Mouse (Mus musculus) megakaryocyte, embryonic 14.5 days (primary cell): ENCODE data around the gene Vmn1r117. TPM values are rescaled to one million over a fixed set of nuclear protein-coding genes. Genes with fewer than 3 reads are reported as not detected.
"Not testable (repeated sequence)": the region's sequence is repeated elsewhere in the genome, so short reads cannot be mapped to it uniquely, and the experiment has no call there.

Experiments used
- H3K27me3 ChIP-seq: replicated peaks from 2 replicates; pipeline ENCODE3; 2012; ENCODE audit warnings: inconsistent platforms
- H3K36me3 ChIP-seq: replicated peaks from 2 replicates; pipeline ENCODE3; 2012; ENCODE audit warnings: low read length, inconsistent platforms, mixed read lengths
- H3K4me1 ChIP-seq: 2 replicates; pipeline ENCODE4 v1.6.1; 2012; ENCODE audit warnings: inconsistent platforms
- H3K4me3 ChIP-seq: replicated peaks from 2 replicates; pipeline ENCODE3; 2012; ENCODE audit warnings: moderate library complexity, mild to moderate bottlenecking, inconsistent platforms
- H3K9me3 ChIP-seq: 2 replicates; pipeline ENCODE4 v1.6.1; 2012; ENCODE audit warnings: inconsistent platforms
- polyA plus RNA-seq: library from polyadenylated mRNA; stranded (reverse); fragments of >175 nt; gene quantifications from 2 replicates; pipeline ENCODE4 v1.2.3, GENCODE M21; 2012; ENCODE audit warnings: low replicate concordance; ENCODE audit not compliant: insufficient read depth

The Vmn1r117 gene
- not detected in 2 replicates for polyA plus RNA-seq

DNA sequence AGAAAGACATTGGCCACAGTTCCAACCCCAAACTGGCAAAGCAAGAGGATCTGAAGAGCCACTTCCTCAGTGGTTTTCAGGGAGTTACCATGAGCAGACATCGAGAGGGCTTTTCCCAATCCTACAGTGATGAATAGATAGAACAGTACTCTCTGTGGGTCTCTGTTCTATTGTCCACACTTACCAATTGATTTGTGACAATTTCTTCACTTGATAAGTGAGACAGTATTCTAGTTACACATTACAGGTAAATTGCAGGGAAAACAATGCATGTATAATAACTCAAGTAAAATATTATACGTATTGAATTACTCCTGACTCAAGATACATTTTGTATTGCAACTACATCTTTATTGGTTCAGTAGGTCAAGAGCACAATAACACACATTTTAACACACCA is at the start of gene Vmn1r117:
Gene Vmn1r117 (minus strand): TSS at position 101 of the 400 bp plus-strand sequence.
- not testable (repeated sequence) for H3K27me3 ChIP-seq, H3K36me3 ChIP-seq, H3K9me3 ChIP-seq, H3K4me3 ChIP-seq, H3K4me1 ChIP-seq

DNA sequence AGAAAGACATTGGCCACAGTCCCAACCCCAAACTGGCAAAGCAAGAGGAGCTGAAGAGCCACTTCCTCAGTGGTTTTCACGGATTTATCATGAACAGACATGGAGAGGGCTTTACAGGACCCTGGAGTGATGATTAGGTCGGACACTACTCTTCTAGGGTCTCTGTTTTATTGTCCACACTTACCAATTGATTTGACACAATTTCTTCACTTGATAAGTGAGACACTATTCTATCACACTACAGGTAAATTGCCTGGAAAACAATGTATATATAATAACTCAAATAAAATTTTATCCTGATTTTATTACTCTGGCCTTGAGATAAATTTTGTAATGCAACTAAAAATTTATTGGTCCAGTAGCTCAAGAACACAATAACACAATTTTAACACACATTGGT is 28.3 kb upstream of the Vmn1r117 start, which contains the start of gene Vmn1r118:
Gene Vmn1r118 (minus strand): TSS at position 101 of the 400 bp plus-strand sequence.
- H3K4me1 ChIP-seq, H3K36me3 ChIP-seq, H3K27me3 ChIP-seq, H3K4me3 ChIP-seq, H3K9me3 ChIP-seq: not testable (repeated sequence)

DNA sequence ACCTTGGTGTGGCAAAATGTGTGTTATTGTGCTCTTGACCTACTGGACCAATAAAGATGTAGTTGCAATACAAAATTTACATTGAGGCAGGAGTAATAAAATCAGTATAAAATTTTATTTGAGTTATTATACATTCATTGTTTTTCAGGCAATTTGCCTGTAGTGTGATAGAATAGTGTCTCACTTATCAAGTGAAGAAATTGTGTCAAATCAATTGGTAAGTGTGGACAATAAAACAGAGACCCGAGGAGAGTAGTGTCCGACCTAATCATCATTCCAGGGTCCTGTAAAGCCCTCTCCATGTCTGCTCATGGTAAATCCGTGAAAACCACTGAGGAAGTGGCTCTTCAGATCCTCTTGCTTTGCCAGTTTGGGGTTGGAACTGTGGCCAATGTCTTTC is 12.0 kb downstream of the Vmn1r117 start, which contains the start of gene Vmn1r116:
Gene Vmn1r116 (plus strand): TSS at position 301 of the 400 bp plus-strand sequence.
- not testable (repeated sequence) for H3K36me3 ChIP-seq, H3K9me3 ChIP-seq, H3K4me3 ChIP-seq, H3K27me3 ChIP-seq, H3K4me1 ChIP-seq

DNA sequence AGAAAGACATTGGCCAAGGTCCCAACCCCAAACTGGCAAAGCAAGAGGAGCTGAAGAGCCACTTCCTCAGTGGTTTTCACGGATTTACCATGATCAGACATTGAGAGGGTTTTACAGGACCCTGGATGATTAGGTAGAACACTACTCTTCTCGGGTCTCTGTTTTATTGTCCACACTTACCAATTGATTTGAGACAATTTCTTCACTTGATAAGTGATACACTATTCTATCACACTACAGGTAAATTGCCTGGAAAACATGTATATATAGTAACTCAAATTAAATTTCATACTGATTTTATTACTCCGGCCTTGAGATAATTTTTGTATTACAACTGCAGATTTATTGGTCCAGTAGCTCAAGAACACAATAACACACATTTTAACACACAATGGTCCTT is 39.0 kb downstream of the Vmn1r117 start, which contains the start of gene Vmn1r115:
Gene Vmn1r115 (minus strand): TSS at position 101 of the 400 bp plus-strand sequence.
- H3K4me3 ChIP-seq, H3K4me1 ChIP-seq, H3K9me3 ChIP-seq, H3K36me3 ChIP-seq, H3K27me3 ChIP-seq: not testable (repeated sequence)

Other genes starting within 250 kb of the Vmn1r117 start
- not detected in 2 replicates for gene Vmn1r107, start 215.2 kb downstream of the Vmn1r117 start, polyA plus RNA-seq
- gene Vmn1r111, start 180.9 kb downstream of the Vmn1r117 start, polyA plus RNA-seq = not detected in 2 replicates
- not detected in 2 replicates for gene Gm10668, start 153.5 kb downstream of the Vmn1r117 start, polyA plus RNA-seq
- not detected in 2 replicates for gene Vmn1r112, start 112.9 kb downstream of the Vmn1r117 start, polyA plus RNA-seq
- gene Vmn1r113, start 96.8 kb downstream of the Vmn1r117 start, polyA plus RNA-seq = not detected in 2 replicates
- not detected in 2 replicates for gene Vmn1r114, start 71.9 kb downstream of the Vmn1r117 start, polyA plus RNA-seq
- gene Vmn1r115, start 39.1 kb downstream of the Vmn1r117 start, polyA plus RNA-seq = not detected in 2 replicates
- not detected in 2 replicates for gene Vmn1r116, start 11.9 kb downstream of the Vmn1r117 start, polyA plus RNA-seq
- not detected in 2 replicates for gene Vmn1r118, start 28.2 kb upstream of the Vmn1r117 start, polyA plus RNA-seq
- not detected in 2 replicates for gene Vmn1r119, start 128.3 kb upstream of the Vmn1r117 start, polyA plus RNA-seq
- gene Vmn1r120, start 169.7 kb upstream of the Vmn1r117 start, polyA plus RNA-seq = not detected in 2 replicates
- gene Vmn1r121, start 214.4 kb upstream of the Vmn1r117 start, polyA plus RNA-seq = not detected in 2 replicates